Mouse (Mus musculus): ENCODE measurements around the gene Zfp612. TPM values are rescaled to one million over a fixed set of nuclear protein-coding genes. Genes with fewer than 3 reads are reported as not detected.
A peak's percentile ranks its signal among the peaks of the same experiment; 100 is the strongest.

Zfp612 gene
- total and polyA plus RNA-seq, 2 experiments from 2014 or later, result 13.6 to 19.6 TPM

DNA sequence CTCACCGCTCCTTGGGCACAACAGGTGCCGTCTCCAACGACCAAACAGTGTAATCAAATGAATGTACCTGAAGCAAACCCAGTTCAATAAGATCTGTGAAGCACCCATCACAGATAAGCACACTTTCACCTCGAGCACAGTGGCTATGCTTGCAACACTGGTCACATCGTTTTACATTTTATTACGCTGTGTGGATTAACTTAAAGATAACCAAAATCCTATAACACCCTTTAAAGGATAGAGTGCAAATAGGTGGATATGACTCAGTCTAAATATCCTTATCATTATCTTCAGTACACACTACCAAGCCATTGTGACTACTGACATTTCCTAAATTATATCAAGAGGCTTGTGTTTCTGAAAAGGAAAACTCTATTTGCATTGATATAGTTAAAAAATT is 28.3 kb upstream of the Zfp612 start:
- WGBS, result 76% methylated on average over 6 of the region's 6 CpGs
- H3K27me3 ChIP-seq (ENCODE audit: insufficient read depth, low read length), result no peaks in the 10 kb centered on the region
- DNase-seq (no peak), ATAC-seq (no peak)
- TF ChIP-seq CTCF (IDR thresholded peaks at IDR 0.05; ENCODE audit: low read depth), result no peak
- H3K36me3 ChIP-seq (ENCODE audit: insufficient read depth), result no peaks in the 10 kb centered on the region
- H3K27ac ChIP-seq (ENCODE audit: low read depth, low read length), result no peak overlapping the region
- H3K4me1 ChIP-seq (ENCODE audit: insufficient read depth), result no peaks in the 10 kb centered on the region
- no peak overlapping the region for H3K9ac ChIP-seq
- no peaks in the 10 kb centered on the region for H3K9me3 ChIP-seq (ENCODE audit: low read length)
- H3K4me3 ChIP-seq (ENCODE audit: low read depth, low read length), result no peak overlapping the region
- H3K4me2 ChIP-seq (ENCODE audit: low read depth), result no peak overlapping the region

DNA sequence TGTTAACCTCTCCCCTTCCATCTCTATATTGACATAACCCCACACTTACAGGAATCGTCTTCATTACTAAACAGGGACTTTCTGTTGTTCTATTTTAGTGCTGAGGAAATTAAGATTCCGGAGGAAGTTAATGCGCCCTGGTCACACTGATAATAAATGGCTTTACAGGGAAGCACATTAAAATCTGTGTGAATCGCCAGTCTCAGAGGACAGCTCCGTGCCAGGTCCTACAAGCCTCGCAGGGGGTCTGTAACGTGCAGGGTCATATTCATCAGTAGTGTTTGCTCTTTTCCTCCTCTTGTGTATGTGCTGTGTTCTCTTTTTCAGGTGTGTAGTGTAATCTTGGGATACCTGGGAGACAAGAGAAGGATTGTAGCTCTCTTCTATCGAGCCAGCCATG is 21.3 kb upstream of the Zfp612 start:
- no peak for DNase-seq
- Histone ChIP-seq H3K27ac (ENCODE audit: low read depth, low read length) (no peak overlapping the region), H3K9me3 (ENCODE audit: low read length) (0 out of 2 replicates have a peak, but pooled peaks cover 4% of the 10 kb centered on the region), H3K4me2 (ENCODE audit: low read depth) (no peak overlapping the region), H3K4me3 (ENCODE audit: low read depth, low read length) (no peak overlapping the region), H3K4me1 (ENCODE audit: insufficient read depth) (no peaks in the 10 kb centered on the region), H3K9ac (no peak overlapping the region), H3K36me3 (ENCODE audit: insufficient read depth) (no peaks in the 10 kb centered on the region), H3K27me3 (ENCODE audit: insufficient read depth, low read length) (no peaks in the 10 kb centered on the region)
- ATAC-seq, result no peak
- TF ChIP-seq CTCF (IDR thresholded peaks at IDR 0.05; ENCODE audit: low read depth), result no peak
- 69% methylated on average over 8 of the region's 8 CpGs for WGBS

DNA sequence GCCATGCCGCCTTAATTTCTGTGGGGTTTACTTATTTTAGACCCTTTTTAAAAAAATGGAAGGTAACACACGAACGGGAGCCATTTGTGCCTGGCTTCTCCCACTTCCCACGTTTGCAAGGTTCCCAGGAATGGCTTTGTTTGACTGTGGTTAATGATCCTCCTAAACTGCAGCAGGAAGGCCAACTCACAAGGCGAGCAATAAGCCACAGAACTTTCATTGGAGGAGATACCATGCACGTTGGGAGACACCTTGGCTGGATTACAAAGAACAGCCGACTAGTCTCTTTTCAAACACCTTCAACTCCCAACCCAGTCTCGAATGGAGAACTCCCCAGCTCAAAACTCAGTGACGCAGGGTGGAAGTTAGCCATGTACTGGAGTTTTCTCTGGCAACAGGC is 15.4 kb upstream of the Zfp612 start:
- no peaks in the 10 kb centered on the region for H3K4me1 ChIP-seq (ENCODE audit: insufficient read depth)
- no peak for TF ChIP-seq CTCF (IDR thresholded peaks at IDR 0.05; ENCODE audit: low read depth)
- 0 out of 2 replicates have a peak, but pooled peaks cover 4% of the 10 kb centered on the region for H3K9me3 ChIP-seq (ENCODE audit: low read length)
- H3K36me3 ChIP-seq (ENCODE audit: insufficient read depth), result no peaks in the 10 kb centered on the region
- ATAC-seq, result no peak
- no peaks in the 10 kb centered on the region for H3K27me3 ChIP-seq (ENCODE audit: insufficient read depth, low read length)
- no peak overlapping the region for H3K4me2 ChIP-seq (ENCODE audit: low read depth)
- no peak overlapping the region for H3K9ac ChIP-seq
- no peak for DNase-seq
- WGBS, result 80% methylated on average over 9 of the region's 9 CpGs
- no peak overlapping the region for H3K27ac ChIP-seq (ENCODE audit: low read depth, low read length)
- H3K4me3 ChIP-seq (ENCODE audit: low read depth, low read length), result no peak overlapping the region

DNA sequence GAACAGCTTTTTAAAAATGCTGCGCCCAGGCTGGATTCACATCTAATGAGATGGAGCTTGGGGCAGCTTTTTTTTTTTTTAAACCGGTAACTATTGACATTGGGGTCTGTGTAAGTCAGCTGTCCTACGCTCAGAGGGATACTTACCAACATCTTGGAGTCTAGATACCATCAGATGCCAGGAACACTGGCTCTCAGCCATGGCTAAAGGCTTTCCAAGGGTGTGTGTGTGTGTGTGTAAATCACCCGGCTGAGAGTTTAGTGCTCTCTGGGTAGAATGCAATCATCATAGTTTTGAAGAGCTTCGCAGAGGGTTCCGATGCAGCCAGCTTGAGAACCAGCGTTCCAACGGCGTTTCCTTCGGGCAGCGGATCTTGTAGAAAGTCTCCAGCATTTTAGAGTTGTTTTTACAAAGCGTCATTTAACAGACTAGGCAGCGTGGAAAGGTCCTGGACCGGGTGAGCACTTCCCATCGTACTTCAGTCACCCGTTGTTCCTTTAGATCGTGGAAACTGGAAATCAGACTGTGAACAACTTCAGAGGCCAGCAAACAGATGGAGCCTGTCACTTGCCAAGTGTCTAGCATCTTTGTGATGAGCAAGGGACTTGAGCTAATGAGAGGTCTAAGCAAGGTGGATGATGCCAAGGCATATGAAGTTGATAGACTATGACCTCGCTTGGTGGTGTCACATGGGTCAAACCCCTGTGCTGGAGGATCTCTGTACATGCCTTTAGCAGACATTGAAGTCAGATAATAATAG is 14.8 kb upstream of the Zfp612 start:
- H3K9ac ChIP-seq, result no peak overlapping the region
- ATAC-seq (no peak), DNase-seq (peak; percentile 11)
- no peak for TF ChIP-seq CTCF (IDR thresholded peaks at IDR 0.05; ENCODE audit: low read depth)
- no peaks in the 10 kb centered on the region for H3K4me1 ChIP-seq (ENCODE audit: insufficient read depth)
- no peaks in the 10 kb centered on the region for H3K36me3 ChIP-seq (ENCODE audit: insufficient read depth)
- H3K9me3 ChIP-seq (ENCODE audit: low read length), result 0 out of 2 replicates have a peak, but pooled peaks cover 4% of the 10 kb centered on the region
- WGBS, result 85% methylated on average over 18 of the region's 18 CpGs
- H3K4me2 ChIP-seq (ENCODE audit: low read depth), result no peak overlapping the region
- no peaks in the 10 kb centered on the region for H3K27me3 ChIP-seq (ENCODE audit: insufficient read depth, low read length)
- H3K27ac ChIP-seq (ENCODE audit: low read depth, low read length), result no peak overlapping the region
- no peak overlapping the region for H3K4me3 ChIP-seq (ENCODE audit: low read depth, low read length)

DNA sequence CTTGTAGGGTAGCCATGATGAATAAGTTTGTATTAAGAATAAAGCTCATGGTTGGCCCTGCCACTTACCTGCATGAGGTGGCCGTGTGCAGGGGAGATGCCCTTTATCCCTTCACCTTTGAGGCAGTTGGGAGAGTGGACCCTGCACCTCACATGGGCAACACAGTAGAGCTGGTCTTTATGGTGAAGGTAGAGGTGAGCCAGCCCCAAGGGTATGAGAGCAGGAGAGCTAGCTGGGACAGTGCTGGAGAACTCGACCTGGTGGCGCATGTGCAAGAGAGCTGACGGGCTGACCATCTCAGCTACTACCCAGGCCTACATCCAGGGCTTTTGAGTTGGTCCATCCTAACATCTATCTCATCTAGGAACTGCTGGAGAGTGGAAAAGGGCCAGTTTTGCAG is 13.9 kb upstream of the Zfp612 start:
- ATAC-seq, result no peak

DNA sequence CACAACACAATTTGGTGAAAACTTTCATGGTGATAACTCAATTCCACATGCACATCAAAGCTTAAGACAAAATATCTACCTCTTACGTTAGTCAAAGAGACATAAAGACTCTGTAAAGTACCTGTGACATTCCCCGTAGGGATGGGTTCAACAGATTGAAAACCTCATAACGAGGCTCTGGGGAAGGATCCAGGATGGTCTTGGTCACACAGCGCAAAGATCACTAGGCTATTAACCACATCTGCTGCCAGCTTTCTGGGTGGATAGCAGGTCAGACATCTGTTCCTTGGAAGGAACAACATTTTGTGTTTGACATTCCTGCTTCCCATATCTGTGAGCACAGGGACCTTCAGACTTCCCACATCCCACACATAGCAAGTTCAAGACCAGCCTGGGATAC is 9.8 kb upstream of the Zfp612 start:
- TF ChIP-seq CTCF (IDR thresholded peaks at IDR 0.05; ENCODE audit: low read depth), result no peak
- H3K27ac ChIP-seq (ENCODE audit: low read depth, low read length), result no peak overlapping the region
- H3K4me2 ChIP-seq (ENCODE audit: low read depth), result no peak overlapping the region
- DNase-seq, result no peak
- H3K9me3 ChIP-seq (ENCODE audit: low read length), result no peaks in the 10 kb centered on the region
- WGBS, result 85% methylated on average over 4 of the region's 4 CpGs
- no peaks in the 10 kb centered on the region for H3K36me3 ChIP-seq (ENCODE audit: insufficient read depth)
- no peaks in the 10 kb centered on the region for H3K4me1 ChIP-seq (ENCODE audit: insufficient read depth)
- H3K9ac ChIP-seq, result no peak overlapping the region
- no peak for ATAC-seq
- H3K4me3 ChIP-seq (ENCODE audit: low read depth, low read length), result no peak overlapping the region
- no peaks in the 10 kb centered on the region; the same call in 1 of the 2 replicates for H3K27me3 ChIP-seq (ENCODE audit: insufficient read depth, low read length)

More for the DNA sequence above, 13.9 kb upstream of the Zfp612 start:
- Histone ChIP-seq H3K4me2 (ENCODE audit: low read depth) (no peak overlapping the region), H3K27ac (ENCODE audit: low read depth, low read length) (no peak overlapping the region), H3K4me3 (ENCODE audit: low read depth, low read length) (no peak overlapping the region), H3K9ac (no peak overlapping the region), H3K9me3 (ENCODE audit: low read length) (0 out of 2 replicates have a peak, but pooled peaks cover 4% of the 10 kb centered on the region), H3K36me3 (ENCODE audit: insufficient read depth) (no peaks in the 10 kb centered on the region), H3K4me1 (ENCODE audit: insufficient read depth) (no peaks in the 10 kb centered on the region), H3K27me3 (ENCODE audit: insufficient read depth, low read length) (no peaks in the 10 kb centered on the region)
- DNase-seq, result no peak
- TF ChIP-seq CTCF (IDR thresholded peaks at IDR 0.05; ENCODE audit: low read depth), result no peak
- WGBS, result 88% methylated on average over 4 of the region's 4 CpGs

DNA sequence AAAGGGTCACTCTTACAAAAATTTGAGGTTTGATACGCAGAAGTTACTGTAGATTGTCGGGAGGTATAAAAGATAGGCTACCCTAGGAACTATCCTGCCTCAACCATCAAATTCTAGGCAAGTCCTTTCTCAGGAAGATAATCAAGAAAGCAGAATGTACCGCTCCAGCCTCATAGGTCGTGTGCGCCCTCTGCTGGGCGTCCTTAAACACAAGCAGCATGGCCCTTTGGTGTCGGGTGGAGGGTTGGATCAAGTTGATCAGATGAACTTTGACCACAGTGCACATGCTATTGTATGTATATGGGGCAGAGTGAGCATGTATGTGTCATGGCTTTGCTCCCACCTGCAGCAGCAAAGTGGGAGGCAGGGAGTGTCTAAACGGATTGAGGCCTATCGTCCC is 7.9 kb upstream of the Zfp612 start:
- Histone ChIP-seq H3K9me3 (ENCODE audit: low read length) (no peaks in the 10 kb centered on the region), H3K4me1 (ENCODE audit: insufficient read depth) (no peaks in the 10 kb centered on the region), H3K4me3 (ENCODE audit: low read depth, low read length) (no peak overlapping the region), H3K36me3 (ENCODE audit: insufficient read depth) (no peaks in the 10 kb centered on the region), H3K27me3 (ENCODE audit: insufficient read depth, low read length) (no peaks in the 10 kb centered on the region; the same call in 1 of the 2 replicates), H3K9ac (no peak overlapping the region), H3K4me2 (ENCODE audit: low read depth) (no peak overlapping the region), H3K27ac (ENCODE audit: low read depth, low read length) (no peak overlapping the region)
- peak; percentile 95 for TF ChIP-seq CTCF (IDR thresholded peaks at IDR 0.05; ENCODE audit: low read depth)
- ATAC-seq (peak; percentile 45; the same call in 1 of the 2 replicates), DNase-seq (peak; percentile 84)
- WGBS, result 15% methylated on average over 9 of the region's 9 CpGs
